Mouse (Mus musculus) intestine, embryonic 14.5 days (tissue): ENCODE results near the gene Vwa1. TPM values are rescaled to one million over a fixed set of nuclear protein-coding genes. Genes with fewer than 3 reads are reported as not detected.

Source experiments
- ATAC-seq: fragments of 200-750 bp; cut with Nextera tagmentation; replicated peaks from 2 replicates; pipeline ENCODE4 v1.8.0; 2017; ENCODE audit warnings: low read depth, moderate number of reproducible peaks, moderate TSS enrichment, moderate library complexity; ENCODE audit not compliant: low FRiP score, low TSS enrichment
- DNase-seq: peaks from one replicate; pipeline ENCODE4 v3.0.0-alpha.2; 2018; ENCODE audit warnings: low spot score
- H3K27ac ChIP-seq: fragments of 300-500 bp; sonication (generic); 2 replicates; pipeline ENCODE4 v1.5.1; 2014; ENCODE audit warnings: low read depth, mild to moderate bottlenecking, control low read depth
- H3K27me3 ChIP-seq: fragments of 300-500 bp; sonication (generic); replicated peaks from 2 replicates; pipeline ENCODE4 v1.6.1; 2014; ENCODE audit warnings: low read length, control low read depth; ENCODE audit not compliant: control insufficient read depth, insufficient read depth
- H3K36me3 ChIP-seq: fragments of 300-500 bp; sonication (generic); 2 replicates; pipeline ENCODE4 v1.6.1; 2014; ENCODE audit warnings: low read length, control low read depth; ENCODE audit not compliant: control insufficient read depth, insufficient read depth
- H3K4me1 ChIP-seq: fragments of 300-500 bp; sonication (generic); replicated peaks from 2 replicates; pipeline ENCODE4 v1.6.1; 2014; ENCODE audit warnings: low read length, control low read depth, mixed read lengths; ENCODE audit not compliant: control insufficient read depth, insufficient read depth
- H3K4me2 ChIP-seq: fragments of 300-500 bp; sonication (generic); 2 replicates; pipeline ENCODE4 v1.6.1; 2014; ENCODE audit warnings: low read length
- H3K4me3 ChIP-seq: fragments of 300-500 bp; sonication (generic); 2 replicates; pipeline ENCODE4 v1.5.1; 2014; ENCODE audit warnings: low read depth, low read length, control low read depth, mixed read lengths
- H3K9ac ChIP-seq: fragments of 300-500 bp; sonication (generic); 2 replicates; pipeline ENCODE4 v1.6.1; 2014; ENCODE audit warnings: mild to moderate bottlenecking, low read length
- H3K9me3 ChIP-seq: fragments of 300-500 bp; sonication (generic); 2 replicates; pipeline ENCODE4 v1.6.1; 2016; ENCODE audit warnings: low read length, control low read depth; ENCODE audit not compliant: control insufficient read depth
- WGBS: fragments of 180-500 bp; shearing (Covaris S2); extraction: QIAGEN DNeasy Blood & Tissue Kit; methylation state at CpG from one replicate; pipeline ENCODE4 v1.1.7; 2014; 5-methylcytosine and 5-hydroxymethylcytosine counted together
- polyA plus RNA-seq: library from polyadenylated mRNA; unstranded; fragments of >200 nt; fragmentation: Nextera tagmentation; extraction: Ambion mirVana; gene quantifications from 2 replicates; pipeline ENCODE4 v1.2.1, GENCODE M21; 2014

Vwa1 gene
- polyA plus RNA-seq, 1 experiment from 2014 or later: 16.4 TPM

GRCm38 (mm10) chr4:155785819-155786218 lies 11.3 kb upstream of the Vwa1 start, which contains the start of gene Tmem88b:
Tmem88b (minus strand) TSS chr4:155785874.
- 65% methylated on average over 5 of the region's 5 CpGs for WGBS
- H3K4me3 ChIP-seq: peak within 1 kb of the TSS; percentile 71; the same call in 1 of the 2 replicates
- H3K36me3 ChIP-seq: no peaks in the 10 kb centered on the region
- H3K9me3 ChIP-seq: no peaks in the 10 kb centered on the region
- ATAC-seq: no peak
- peaks cover 11% of the 10 kb centered on the region for H3K4me1 ChIP-seq
- peak within 1 kb of the TSS; percentile 74 for H3K9ac ChIP-seq
- H3K4me2 ChIP-seq: peak within 1 kb of the TSS; percentile 71
- DNase-seq: no peak
- no peaks in the 10 kb centered on the region for H3K27me3 ChIP-seq
- H3K27ac ChIP-seq: no peak within 1 kb of the TSS

- Histone ChIP-seq H3K27ac (no peak overlapping the region), H3K4me1 (peaks cover 13% of the 10 kb centered on the region), H3K4me3 (no peak overlapping the region), H3K9me3 (no peaks in the 10 kb centered on the region), H3K4me2 (no peak overlapping the region), H3K36me3 (no peaks in the 10 kb centered on the region), H3K9ac (no peak overlapping the region), H3K27me3 (no peaks in the 10 kb centered on the region)
- ATAC-seq (no peak), DNase-seq (no peak)
- WGBS: 82% methylated on average over 10 of the region's 10 CpGs
Measured at GRCm38 (mm10) chr4:155785246-155785645, 10.7 kb upstream of the Vwa1 start.

GRCm38 (mm10) chr4:155784081-155784701 lies 9.7 kb upstream of the Vwa1 start:
- Histone ChIP-seq H3K9ac (peak overlapping the region; percentile 74), H3K36me3 (no peaks in the 10 kb centered on the region), H3K27ac (peak overlapping the region; percentile 85), H3K4me1 (peaks cover 13% of the 10 kb centered on the region), H3K4me3 (peak overlapping the region; percentile 71), H3K27me3 (no peaks in the 10 kb centered on the region), H3K4me2 (peak overlapping the region; percentile 71), H3K9me3 (no peaks in the 10 kb centered on the region)
- WGBS: under 1% methylated on average over 52 of the region's 52 CpGs
- ATAC-seq (peak; percentile 84), DNase-seq (peak; percentile 94)

- 38% methylated on average over 16 of the region's 16 CpGs for WGBS
- ATAC-seq: no peak
- Histone ChIP-seq H3K9ac (peak overlapping the region; percentile 74), H3K27me3 (no peaks in the 10 kb centered on the region), H3K9me3 (no peaks in the 10 kb centered on the region), H3K4me2 (peak overlapping the region; percentile 71), H3K36me3 (no peaks in the 10 kb centered on the region), H3K27ac (peak overlapping the region; percentile 85; the same call in 1 of the 2 replicates), H3K4me3 (peak overlapping the region; percentile 71), H3K4me1 (peaks cover 13% of the 10 kb centered on the region)
- DNase-seq: no peak
Measured at GRCm38 (mm10) chr4:155783486-155784080, 9.1 kb upstream of the Vwa1 start.

DNA sequence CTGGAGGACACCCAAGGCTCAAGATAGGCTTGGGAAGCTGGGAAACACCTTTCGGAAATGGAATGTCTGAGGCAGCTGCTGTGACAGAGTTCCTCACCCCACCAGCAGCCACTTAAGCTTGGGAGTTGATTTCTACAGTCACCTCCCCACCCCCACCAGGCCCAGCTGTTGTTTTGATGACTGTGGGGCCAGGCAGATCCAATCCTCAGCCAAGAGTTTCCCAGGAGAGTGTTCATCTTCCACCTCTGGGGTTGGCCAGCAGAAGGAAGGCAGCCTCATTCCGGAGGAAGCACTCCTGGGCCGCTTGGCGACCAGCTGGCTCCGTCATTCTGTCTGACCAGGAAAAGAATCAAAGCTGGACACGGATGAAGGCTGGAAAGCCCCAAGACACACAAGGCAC lies 6.4 kb upstream of the Vwa1 start:
- Histone ChIP-seq H3K27ac (peak overlapping the region; percentile 61; the same call in 1 of the 2 replicates), H3K9ac (0 out of 2 replicates have a peak overlapping the region, but pooled peaks have one; percentile 10)
- no peak for DNase-seq

DNA sequence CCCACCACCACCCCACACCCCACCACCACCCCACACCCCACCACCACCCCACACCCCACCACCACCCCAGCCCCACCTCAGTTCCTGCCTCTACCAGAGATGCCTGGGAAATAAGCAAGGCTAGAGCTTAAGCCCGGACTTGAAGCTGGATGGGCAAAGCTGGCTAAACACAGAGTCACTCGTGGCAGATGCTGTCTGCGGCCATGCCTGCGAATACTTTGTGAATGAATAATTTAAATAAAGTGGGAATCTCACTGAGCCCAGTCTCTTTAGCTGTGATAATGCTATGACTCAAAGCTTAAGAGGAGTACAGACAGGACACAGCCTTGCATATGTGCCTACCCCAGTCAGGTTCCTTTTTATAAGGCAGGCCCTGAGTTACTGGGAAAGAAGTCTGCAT lies 5.0 kb upstream of the Vwa1 start:
- 82% methylated on average over 4 of the region's 4 CpGs for WGBS
- no peak overlapping the region for H3K27ac ChIP-seq
- H3K4me1 ChIP-seq: peaks cover 18% of the 10 kb centered on the region
- no peak for ATAC-seq
- H3K27me3 ChIP-seq: no peaks in the 10 kb centered on the region
- no peak overlapping the region for H3K4me2 ChIP-seq
- no peak overlapping the region for H3K9ac ChIP-seq
- H3K4me3 ChIP-seq: no peak overlapping the region
- no peaks in the 10 kb centered on the region for H3K36me3 ChIP-seq
- DNase-seq: no peak
- no peaks in the 10 kb centered on the region for H3K9me3 ChIP-seq

More for the DNA sequence above, 6.4 kb upstream of the Vwa1 start:
- H3K27me3 ChIP-seq: no peaks in the 10 kb centered on the region
- H3K4me1 ChIP-seq: peaks cover 13% of the 10 kb centered on the region
- H3K9me3 ChIP-seq: no peaks in the 10 kb centered on the region
- 25% methylated on average over 6 of the region's 6 CpGs for WGBS
- no peak for ATAC-seq
- H3K4me2 ChIP-seq: no peak overlapping the region; the same call in 1 of the 2 replicates
- no peak overlapping the region for H3K4me3 ChIP-seq
- H3K36me3 ChIP-seq: no peaks in the 10 kb centered on the region

DNA sequence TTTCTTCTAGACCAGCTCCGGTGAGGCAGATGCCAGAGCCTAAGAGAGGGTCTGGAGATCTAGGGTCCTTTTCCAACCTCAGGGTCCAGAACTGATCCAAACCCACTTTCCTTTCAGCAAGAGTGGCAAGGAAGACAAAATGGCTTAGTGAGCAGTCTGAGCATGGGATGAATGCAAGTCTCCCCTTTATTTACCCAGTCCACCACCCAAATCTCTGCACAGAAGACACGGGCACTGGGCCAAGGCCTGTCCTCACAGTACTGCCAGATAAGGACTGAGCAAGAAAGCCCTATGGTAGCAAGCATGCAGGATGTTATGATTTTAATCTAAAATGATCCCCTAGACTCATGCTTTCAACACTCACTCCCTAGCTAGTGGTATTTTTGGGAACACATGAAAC lies 3.3 kb upstream of the Vwa1 start:
- Histone ChIP-seq H3K36me3 (no peaks in the 10 kb centered on the region), H3K9ac (no peak overlapping the region), H3K27me3 (no peaks in the 10 kb centered on the region), H3K27ac (no peak overlapping the region), H3K4me1 (peaks cover 16% of the 10 kb centered on the region), H3K4me3 (no peak overlapping the region), H3K9me3 (no peaks in the 10 kb centered on the region), H3K4me2 (no peak overlapping the region)
- no peak for ATAC-seq
- WGBS: 72% methylated on average over 2 of the region's 2 CpGs
- DNase-seq: no peak

GRCm38 (mm10) chr4:155776704-155777335 lies 2.3 kb upstream of the Vwa1 start:
- Histone ChIP-seq H3K27ac (no peak overlapping the region), H3K4me3 (no peak overlapping the region)
- WGBS: 46% methylated on average over 2 of the region's 2 CpGs

More at GRCm38 (mm10) chr4:155776704-155777335, 2.3 kb upstream of the Vwa1 start:
- Histone ChIP-seq H3K9me3 (no peaks in the 10 kb centered on the region), H3K27me3 (no peaks in the 10 kb centered on the region), H3K4me2 (no peak overlapping the region), H3K9ac (no peak overlapping the region), H3K4me1 (peaks cover 16% of the 10 kb centered on the region), H3K36me3 (no peaks in the 10 kb centered on the region)
- ATAC-seq (no peak), DNase-seq (no peak)
